Mouse (Mus musculus) C2C12 (cell line): Measurements from ENCODE around the gene Ppp2r2c.

Experiments used
- CEBPB ChIP-seq: IDR thresholded peaks from one replicate; pipeline ENCODE4 v1.6.1; 2011; ENCODE audit warnings: low read depth, mild to moderate bottlenecking, control low read depth, moderate library complexity
- CTCF ChIP-seq: IDR thresholded peaks from one replicate; pipeline ENCODE4 v1.5.1; 2011; ENCODE audit not compliant: control insufficient read depth, insufficient read depth, insufficient read length
- FOSL1 ChIP-seq: IDR thresholded peaks from one replicate; pipeline ENCODE4 v1.8.0; 2011; ENCODE audit warnings: mild to moderate bottlenecking, low read length; ENCODE audit not compliant: poor library complexity, insufficient read depth, severe bottlenecking
- MAX ChIP-seq: IDR thresholded peaks from one replicate; pipeline ENCODE4 v1.6.1; 2011; ENCODE audit warnings: mild to moderate bottlenecking, control low read depth
- MYOD1 ChIP-seq: IDR thresholded peaks from one replicate; pipeline ENCODE4 v1.6.1; 2011; ENCODE audit warnings: low read depth; ENCODE audit not compliant: control insufficient read depth, insufficient read length
- MYOG ChIP-seq: IDR thresholded peaks from one replicate; pipeline ENCODE4 v1.6.1; 2011; ENCODE audit not compliant: control insufficient read depth, insufficient read length; ENCODE audit errors: extremely low read depth
- USF1 ChIP-seq: IDR thresholded peaks from one replicate; pipeline ENCODE4 v1.6.1; 2011; ENCODE audit warnings: low read depth, mild to moderate bottlenecking, control low read depth, moderate library complexity

DNA sequence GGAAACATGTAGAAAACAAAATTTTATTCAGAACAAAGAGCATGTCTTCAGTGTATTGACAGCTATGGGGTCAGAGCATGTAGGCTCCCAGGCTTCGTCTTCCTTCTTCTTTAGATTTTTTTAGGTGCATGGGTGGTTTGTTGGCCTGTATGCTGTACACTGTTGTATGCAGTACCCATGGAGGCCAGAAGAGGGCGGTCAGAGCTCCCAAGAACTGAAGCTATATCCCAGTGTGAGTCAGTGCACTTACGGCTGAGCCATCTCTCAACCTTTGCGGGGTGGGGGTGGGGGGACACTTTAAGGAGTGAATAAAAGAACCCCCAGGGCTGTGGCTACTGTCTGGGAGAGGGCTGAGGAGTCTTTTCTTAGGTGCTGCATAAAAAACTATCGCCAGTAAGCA is 90.5 kb downstream of the Ppp2r2c start:
- TF ChIP-seq CTCF (peak; percentile 60), USF1 (no peak), FOSL1 (no peak), MAX (no peak), MYOD1 (no peak), MYOG (no peak), CEBPB (no peak)
